Mouse (Mus musculus) forebrain, embryonic 16.5 days (tissue): ENCODE results near the gene Nlk. TPM values are rescaled to one million over a fixed set of nuclear protein-coding genes. Genes with fewer than 3 reads are reported as not detected.

ENCODE experiments used
- ATAC-seq: fragments of 200-750 bp; cut with Nextera tagmentation; 2 replicates; pipeline ENCODE4 v1.8.0; 2017; ENCODE audit warnings: mild to moderate bottlenecking, moderate library complexity
- H3K27ac ChIP-seq: fragments of 300-500 bp; sonication (generic); 2 replicates; pipeline ENCODE4 v1.5.1; 2014; ENCODE audit warnings: low read length, control low read depth
- H3K27me3 ChIP-seq: fragments of 300-500 bp; sonication (generic); replicated peaks from 2 replicates; pipeline ENCODE4 v1.6.1; 2014; ENCODE audit warnings: low read length; ENCODE audit not compliant: control insufficient read depth, insufficient read depth
- H3K36me3 ChIP-seq: fragments of 300-500 bp; sonication (generic); 2 replicates; pipeline ENCODE4 v1.6.1; 2014; ENCODE audit not compliant: control insufficient read depth, insufficient read depth
- H3K4me1 ChIP-seq: fragments of 300-500 bp; sonication (generic); replicated peaks from 2 replicates; pipeline ENCODE4 v1.6.1; 2014; ENCODE audit warnings: low read length; ENCODE audit not compliant: control insufficient read depth, insufficient read depth
- H3K4me2 ChIP-seq: fragments of 300-500 bp; sonication (generic); 2 replicates; pipeline ENCODE4 v1.6.1; 2014; ENCODE audit warnings: mild to moderate bottlenecking, low read length, control low read depth
- H3K4me3 ChIP-seq: fragments of 300-500 bp; sonication (generic); replicated peaks from 2 replicates; pipeline ENCODE4 v1.5.1; 2014; ENCODE audit warnings: mild to moderate bottlenecking, low read length, control low read depth
- H3K9ac ChIP-seq: fragments of 300-500 bp; sonication (generic); replicated peaks from 2 replicates; pipeline ENCODE4 v1.6.1; 2014; ENCODE audit warnings: low read depth, low read length, control low read depth
- H3K9me3 ChIP-seq: fragments of 300-500 bp; sonication (generic); 2 replicates; pipeline ENCODE4 v1.6.1; 2016; ENCODE audit warnings: low read length; ENCODE audit not compliant: control insufficient read depth
- WGBS: fragments of 180-500 bp; shearing (Covaris S2); extraction: QIAGEN DNeasy Blood & Tissue Kit; methylation state at CpG from one replicate; pipeline ENCODE4 v1.1.7; 2014; 5-methylcytosine and 5-hydroxymethylcytosine counted together
- polyA plus RNA-seq: library from polyadenylated mRNA; unstranded; fragments of >200 nt; fragmentation: Nextera tagmentation; extraction: Ambion mirVana; gene quantifications from 2 replicates; pipeline ENCODE4 v1.2.1, GENCODE M21; 2015

Gene Nlk
- polyA plus RNA-seq, 1 experiment from 2014 or later, result 31.2 TPM

- 0 out of 2 replicates have a peak, but pooled peaks cover 2% of the 10 kb centered on the region for H3K36me3 ChIP-seq
- H3K9me3 ChIP-seq, result no peaks in the 10 kb centered on the region
Measured at GRCm38 (mm10) chr11:78611273-78611672, 85.9 kb downstream of the Nlk start.

GRCm38 (mm10) chr11:78609657-78610056 lies 87.5 kb downstream of the Nlk start:
- H3K9ac ChIP-seq, result no peak overlapping the region
- H3K36me3 ChIP-seq, result 0 out of 2 replicates have a peak, but pooled peaks cover 2% of the 10 kb centered on the region
- 83% methylated on average over 4 of the region's 4 CpGs for WGBS
- H3K27me3 ChIP-seq, result no peaks in the 10 kb centered on the region
- no peak overlapping the region for H3K27ac ChIP-seq
- no peak overlapping the region for H3K4me3 ChIP-seq
- H3K9me3 ChIP-seq, result no peaks in the 10 kb centered on the region
- no peak overlapping the region for H3K4me2 ChIP-seq
- H3K4me1 ChIP-seq, result no peaks in the 10 kb centered on the region
- no peak for ATAC-seq

More at GRCm38 (mm10) chr11:78611273-78611672, 85.9 kb downstream of the Nlk start:
- no peak overlapping the region for H3K9ac ChIP-seq
- H3K4me3 ChIP-seq, result no peak overlapping the region
- H3K27ac ChIP-seq, result no peak overlapping the region
- H3K4me2 ChIP-seq, result no peak overlapping the region
- ATAC-seq, result no peak
- no peaks in the 10 kb centered on the region for H3K27me3 ChIP-seq
- no peaks in the 10 kb centered on the region for H3K4me1 ChIP-seq

GRCm38 (mm10) chr11:78604826-78605225 lies 92.3 kb downstream of the Nlk start:
- 82% methylated on average over 1 of the region's 1 CpGs for WGBS
- no peak for ATAC-seq
- H3K9ac ChIP-seq, result no peak overlapping the region
- no peaks in the 10 kb centered on the region for H3K27me3 ChIP-seq
- no peaks in the 10 kb centered on the region for H3K9me3 ChIP-seq
- no peak overlapping the region for H3K27ac ChIP-seq
- no peak overlapping the region for H3K4me2 ChIP-seq
- no peaks in the 10 kb centered on the region for H3K4me1 ChIP-seq
- 0 out of 2 replicates have a peak, but pooled peaks cover 4% of the 10 kb centered on the region for H3K36me3 ChIP-seq
- H3K4me3 ChIP-seq, result no peak overlapping the region

GRCm38 (mm10) chr11:78602781-78603180 lies 94.4 kb downstream of the Nlk start:
- H3K27me3 ChIP-seq, result no peaks in the 10 kb centered on the region
- ATAC-seq, result no peak
- H3K4me3 ChIP-seq, result no peak overlapping the region
- no peak overlapping the region for H3K4me2 ChIP-seq
- H3K36me3 ChIP-seq, result 0 out of 2 replicates have a peak, but pooled peaks cover 4% of the 10 kb centered on the region
- 88% methylated on average over 3 of the region's 3 CpGs for WGBS
- H3K9me3 ChIP-seq, result no peaks in the 10 kb centered on the region
- no peaks in the 10 kb centered on the region for H3K4me1 ChIP-seq
- no peak overlapping the region for H3K27ac ChIP-seq
- H3K9ac ChIP-seq, result no peak overlapping the region

GRCm38 (mm10) chr11:78600926-78601590 lies 96.1 kb downstream of the Nlk start:
- Histone ChIP-seq H3K4me3 (no peak overlapping the region), H3K4me2 (no peak overlapping the region), H3K9me3 (no peaks in the 10 kb centered on the region), H3K4me1 (peaks cover 4% of the 10 kb centered on the region), H3K27ac (no peak overlapping the region), H3K27me3 (no peaks in the 10 kb centered on the region), H3K9ac (no peak overlapping the region), H3K36me3 (0 out of 2 replicates have a peak, but pooled peaks cover 2% of the 10 kb centered on the region)
- no peak for ATAC-seq
- 84% methylated on average over 4 of the region's 4 CpGs for WGBS

- 71% methylated on average over 3 of the region's 3 CpGs for WGBS
- Histone ChIP-seq H3K27me3 (no peaks in the 10 kb centered on the region), H3K4me2 (no peak overlapping the region), H3K4me1 (peaks cover 4% of the 10 kb centered on the region), H3K36me3 (0 out of 2 replicates have a peak, but pooled peaks cover 2% of the 10 kb centered on the region), H3K27ac (no peak overlapping the region), H3K4me3 (no peak overlapping the region), H3K9me3 (no peaks in the 10 kb centered on the region), H3K9ac (no peak overlapping the region)
- ATAC-seq, result no peak
Measured at GRCm38 (mm10) chr11:78600496-78600895, 96.7 kb downstream of the Nlk start.

GRCm38 (mm10) chr11:78600051-78600450 lies 97.1 kb downstream of the Nlk start:
- H3K27ac ChIP-seq, result no peak overlapping the region
- no peaks in the 10 kb centered on the region for H3K27me3 ChIP-seq
- no peak overlapping the region for H3K4me3 ChIP-seq
- H3K4me2 ChIP-seq, result no peak overlapping the region
- H3K4me1 ChIP-seq, result peaks cover 4% of the 10 kb centered on the region
- no peaks in the 10 kb centered on the region for H3K9me3 ChIP-seq
- no peak for ATAC-seq
- WGBS, result 91% methylated on average over 4 of the region's 4 CpGs
- H3K9ac ChIP-seq, result no peak overlapping the region
- H3K36me3 ChIP-seq, result 0 out of 2 replicates have a peak, but pooled peaks cover 2% of the 10 kb centered on the region

DNA sequence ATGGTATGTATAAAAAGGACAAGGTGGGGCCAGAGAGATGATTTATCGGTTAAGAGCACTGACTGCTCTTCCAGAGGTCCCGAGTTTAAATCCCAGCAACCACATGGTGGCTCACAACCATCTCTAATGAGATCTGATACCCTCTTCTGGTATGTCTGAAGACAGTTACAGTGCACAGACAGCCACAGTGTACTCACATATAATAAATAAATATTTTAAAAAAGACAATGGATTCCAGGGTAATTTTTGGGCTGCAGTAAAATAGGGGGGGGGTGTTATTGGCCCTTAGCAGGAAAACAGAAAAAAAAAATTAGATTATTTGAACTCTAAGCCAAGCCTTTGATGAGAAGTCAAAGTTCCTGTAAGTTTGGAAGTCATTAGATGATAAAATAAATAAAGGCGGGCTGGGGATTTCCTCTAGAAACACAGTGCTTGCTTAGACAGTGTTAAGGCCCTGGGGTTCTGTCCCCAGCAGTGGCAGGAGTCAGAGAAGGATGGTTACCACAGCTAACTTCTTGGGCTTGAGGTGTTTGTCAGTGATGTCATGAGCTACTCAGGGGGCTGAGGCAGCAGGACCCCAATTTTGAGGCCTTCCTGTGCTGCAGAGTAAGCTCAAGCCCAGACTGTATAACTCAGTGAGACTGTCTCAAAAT lies 98.3 kb downstream of the Nlk start:
- WGBS, result 82% methylated on average over 3 of the region's 3 CpGs
- H3K27ac ChIP-seq, result no peak overlapping the region
- H3K9ac ChIP-seq, result no peak overlapping the region
- no peak overlapping the region for H3K4me3 ChIP-seq
- H3K36me3 ChIP-seq, result 0 out of 2 replicates have a peak, but pooled peaks cover 2% of the 10 kb centered on the region
- no peak for ATAC-seq
- no peak overlapping the region for H3K4me2 ChIP-seq
- no peaks in the 10 kb centered on the region for H3K27me3 ChIP-seq
- H3K9me3 ChIP-seq, result no peaks in the 10 kb centered on the region
- H3K4me1 ChIP-seq, result peaks cover 4% of the 10 kb centered on the region

DNA sequence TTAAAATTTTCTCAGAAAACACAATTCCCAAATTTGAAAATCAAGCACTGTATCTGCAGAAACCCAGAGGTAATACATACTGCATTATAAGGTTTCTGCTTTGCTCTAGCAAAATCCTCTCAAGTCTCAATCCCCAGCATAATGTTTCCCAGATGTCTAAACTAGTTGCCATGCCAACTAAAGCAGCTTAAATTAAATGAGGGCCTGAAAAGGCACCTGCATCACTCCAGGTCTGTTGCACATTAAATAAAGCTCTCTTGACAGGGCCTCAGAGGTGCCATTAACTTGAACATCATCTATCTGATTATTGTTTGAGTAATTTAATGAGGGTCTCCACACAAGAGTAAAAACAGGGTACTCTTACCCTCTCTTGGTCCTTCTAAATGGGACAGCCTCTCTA lies 100.4 kb downstream of the Nlk start:
- H3K27ac ChIP-seq, result no peak overlapping the region
- H3K4me3 ChIP-seq, result no peak overlapping the region
- no peak overlapping the region for H3K4me2 ChIP-seq
- H3K9me3 ChIP-seq, result no peaks in the 10 kb centered on the region
- no peaks in the 10 kb centered on the region for H3K36me3 ChIP-seq
- no peaks in the 10 kb centered on the region for H3K27me3 ChIP-seq
- H3K9ac ChIP-seq, result no peak overlapping the region
- H3K4me1 ChIP-seq, result peaks cover 4% of the 10 kb centered on the region
- ATAC-seq, result no peak
